Mouse (Mus musculus) large intestine, adult 2 months (tissue): ENCODE measurements around the gene Olfr823. TPM values are rescaled to one million over a fixed set of nuclear protein-coding genes. Genes with fewer than 3 reads are reported as not detected.
"Not testable (repeated sequence)": the region's sequence is repeated elsewhere in the genome, so short reads cannot be mapped to it uniquely, and the experiment has no call there.

Experiments
- DNase-seq: peaks from one replicate; pipeline ENCODE4 v3.0.0-alpha.2; 2012; ENCODE audit warnings: low read depth, low spot score
- WGBS: fragments of 180-500 bp; shearing (Covaris S2); methylation state at CpG from one replicate; pipeline ENCODE4 v1.1.7; 2018; 5-methylcytosine and 5-hydroxymethylcytosine counted together
- polyA plus RNA-seq: library from polyadenylated mRNA; depleted of rRNA; stranded (reverse); fragments of >200 nt; gene quantifications from 2 replicates; pipeline ENCODE4 v1.2.3, GENCODE M21; 2012; rRNA removed

The Olfr823 gene
- not detected in 2 replicates for polyA plus RNA-seq

- 74% methylated on average over 1 of the region's 1 CpGs for WGBS
- DNase-seq, result not testable (repeated sequence)
Observed at GRCm38 (mm10) chr10:130115283-130115682, at the start of gene Olfr823. Olfr823 (minus strand) TSS chr10:130115383.

- no peak for DNase-seq
- 73% methylated on average over 5 of the region's 5 CpGs for WGBS
Observed at GRCm38 (mm10) chr10:130144121-130144520, 28.9 kb upstream of the Olfr823 start.

- 65% methylated on average over 5 of the region's 5 CpGs for WGBS
- not testable (repeated sequence) for DNase-seq
Observed at GRCm38 (mm10) chr10:130142481-130142880, 27.3 kb upstream of the Olfr823 start.

- no peak for DNase-seq
Observed at GRCm38 (mm10) chr10:130134811-130135210, 19.6 kb upstream of the Olfr823 start.

GRCm38 (mm10) chr10:130129900-130130299 is 14.7 kb upstream of the Olfr823 start, which contains the start of gene Olfr824:
Olfr824 (minus strand) TSS chr10:130130000.
- DNase-seq, result not testable (repeated sequence)

- DNase-seq, result not testable (repeated sequence)
Observed at GRCm38 (mm10) chr10:130116045-130116444, 862 bp upstream of the Olfr823 start.

GRCm38 (mm10) chr10:130096104-130096503 is 19.1 kb downstream of the Olfr823 start:
- no peak for DNase-seq

More at GRCm38 (mm10) chr10:130116045-130116444, 862 bp upstream of the Olfr823 start:
- WGBS, result 57% methylated on average over 3 of the region's 3 CpGs

GRCm38 (mm10) chr10:130092838-130093440 is 22.2 kb downstream of the Olfr823 start:
- WGBS, result 11% methylated on average over 5 of the region's 5 CpGs
- DNase-seq, result no peak

- DNase-seq, result no peak
Observed at GRCm38 (mm10) chr10:130070910-130071309, 44.3 kb downstream of the Olfr823 start, which contains the start of gene Olfr822. Olfr822 (plus strand) TSS chr10:130071210.

Other genes starting within 250 kb of the Olfr823 start
- not detected in 2 replicates for gene Olfr814, start 235.5 kb downstream of the Olfr823 start, polyA plus RNA-seq
- not detected in 2 replicates for gene Olfr815, start 209.5 kb downstream of the Olfr823 start, polyA plus RNA-seq
- not detected in 2 replicates for gene Olfr816, start 199.8 kb downstream of the Olfr823 start, polyA plus RNA-seq
- not detected in 2 replicates for gene Olfr818, start 166.3 kb downstream of the Olfr823 start, polyA plus RNA-seq
- gene Olfr819, start 148.1 kb downstream of the Olfr823 start, polyA plus RNA-seq, result not detected in 2 replicates
- not detected in 2 replicates for gene Olfr247, start 139.2 kb downstream of the Olfr823 start, polyA plus RNA-seq
- not detected in 2 replicates for gene Gm10310, start 130.3 kb downstream of the Olfr823 start, polyA plus RNA-seq
- not detected in 2 replicates for gene Olfr820, start 102.8 kb downstream of the Olfr823 start, polyA plus RNA-seq
- gene Olfr821, start 85.0 kb downstream of the Olfr823 start, polyA plus RNA-seq, result not detected in 2 replicates
- gene Olfr822, start 44.2 kb downstream of the Olfr823 start, polyA plus RNA-seq, result not detected in 2 replicates
- not detected in 2 replicates for gene Olfr824, start 14.6 kb upstream of the Olfr823 start, polyA plus RNA-seq
- gene Olfr825, start 51.4 kb upstream of the Olfr823 start, polyA plus RNA-seq, result not detected in 2 replicates
- gene Olfr826, start 68.8 kb upstream of the Olfr823 start, polyA plus RNA-seq, result not detected in 2 replicates
- gene Olfr827, start 99.0 kb upstream of the Olfr823 start, polyA plus RNA-seq, result not detected in 2 replicates
- gene Neurod4, start 164.9 kb upstream of the Olfr823 start, polyA plus RNA-seq, result not detected in 2 replicates
- 1.3 and 1.7 TPM in 2 replicates for gene Tespa1, start 207.5 kb upstream of the Olfr823 start, polyA plus RNA-seq